Comparison of ENCODE assay signal across 8 mouse cellular contexts in genomic region chr16:22266384-22266783, GRCm38 (mm10). TPM values are rescaled to one million over a fixed set of nuclear protein-coding genes. Genes with fewer than 3 reads are reported as not detected.
DNase-seq lines count a peak whose midpoint lies in the region; ATAC-seq and TF ChIP-seq lines count a peak whose summit lies in the region.

No protein-coding gene starts in this region.

- no peak for TF ChIP-seq CTCF in C2C12 (IDR thresholded peaks at IDR 0.05; ENCODE audit: control insufficient read depth, insufficient read depth, insufficient read length)

- peaks cover 15% of the 10 kb centered on the region for H3K36me3 ChIP-seq in C2C12 (ENCODE audit: control insufficient read depth, insufficient read depth)
- no peaks in the 10 kb centered on the region for H3K36me3 ChIP-seq in forebrain, embryonic 13.5 days (ENCODE audit: poor library complexity, severe bottlenecking)
- H3K36me3 ChIP-seq in liver, embryonic 15.5 days (replicated peaks): no peaks in the 10 kb centered on the region

- H3K79me2 ChIP-seq in C2C12 (ENCODE audit: control insufficient read depth, insufficient read depth): peaks cover 55% of the 10 kb centered on the region

- peak; percentile 3; the same call in 1 of the 2 replicates for ATAC-seq in forebrain, embryonic 13.5 days
- no peak for ATAC-seq in liver, embryonic 15.5 days (ENCODE audit: insufficient read depth)

- peak overlapping the region; percentile 98 for H3K4me3 ChIP-seq in C2C12 (ENCODE audit: insufficient read depth, poor library complexity, severe bottlenecking)
- H3K4me3 ChIP-seq in forebrain, embryonic 13.5 days: peak overlapping the region; percentile 89
- peak overlapping the region; percentile 79 for H3K4me3 ChIP-seq in liver, embryonic 15.5 days (replicated peaks)

- no peaks in the 10 kb centered on the region for H3K27me3 ChIP-seq in C2C12 (ENCODE audit: control insufficient read depth, insufficient read depth, insufficient read length)
- H3K27me3 ChIP-seq in forebrain, embryonic 13.5 days: no peaks in the 10 kb centered on the region
- H3K27me3 ChIP-seq in liver, embryonic 15.5 days: no peaks in the 10 kb centered on the region

- peak overlapping the region; percentile 74 for H3K9ac ChIP-seq in forebrain, embryonic 13.5 days
- H3K9ac ChIP-seq in liver, embryonic 15.5 days: peak overlapping the region; percentile 58

- peaks cover 25% of the 10 kb centered on the region for H3K4me1 ChIP-seq in forebrain, embryonic 13.5 days
- peaks cover 29% of the 10 kb centered on the region for H3K4me1 ChIP-seq in liver, embryonic 15.5 days (replicated peaks)

- peak; percentile 31 for DNase-seq in embryo, embryonic 10 days (ENCODE audit: low spot score)
- DNase-seq in embryo, embryonic 9.5 days (ENCODE audit: extremely low spot score): no peak
- no peak for DNase-seq in B cell, adult 2 months
- no peak for DNase-seq in T-cell, adult 2 months (ENCODE audit: low spot score)
- no peak for DNase-seq in left cerebral cortex, adult 8-10 months (ENCODE audit: low spot score in 2 of 2)

- H3K4me2 ChIP-seq in forebrain, embryonic 13.5 days: peak overlapping the region; percentile 79
- peak overlapping the region; percentile 79 for H3K4me2 ChIP-seq in liver, embryonic 15.5 days

- H3K9me3 ChIP-seq in forebrain, embryonic 13.5 days (replicated peaks): no peaks in the 10 kb centered on the region
- H3K9me3 ChIP-seq in liver, embryonic 15.5 days (replicated peaks): no peaks in the 10 kb centered on the region

- peaks cover 41% of the 10 kb centered on the region for H3K79me3 ChIP-seq in C2C12 (ENCODE audit: low read depth)

- peak overlapping the region; percentile 88 for H3K27ac ChIP-seq in forebrain, embryonic 13.5 days
- H3K27ac ChIP-seq in liver, embryonic 15.5 days (replicated peaks): peak overlapping the region; percentile 60; the same call in 1 of the 2 replicates

- WGBS in forebrain, embryonic 13.5 days: 41% methylated on average over 8 of the region's 8 CpGs
- 35% methylated on average over 8 of the region's 8 CpGs for WGBS in liver, embryonic 15.5 days (ENCODE audit: insufficient replicate concordance)

- H3ac ChIP-seq in C2C12 (ENCODE audit: control insufficient read depth, insufficient read length, low read depth): peak overlapping the region; percentile 8

TF ChIP-seq in C2C12, 6 proteins besides CTCF, POLR2A, EP300 and RAD21:
- TF ChIP-seq USF1 (IDR thresholded peaks at IDR 0.05; ENCODE audit: low read depth): no peak
TF ChIP-seq in C2C12: peak in this region for 0.

RNA-seq across cellular contexts. Expression of gene Tra2b, which starts 0.6 kb away (rescaled TPM):
- polyA plus RNA-seq in C2C12 (2012; fragmentation: generic; extraction: Trizol): 63.9 TPM
- polyA plus RNA-seq in forebrain, embryonic 13.5 days (2015; fragmentation: Nextera tagmentation; extraction: Ambion mirVana): 436 and 453 TPM in 2 replicates
- polyA plus RNA-seq in liver, embryonic 15.5 days (2015; fragmentation: Nextera tagmentation; extraction: Ambion mirVana): 138 and 140 TPM in 2 replicates
- total RNA-seq in left cerebral cortex, adult 8-10 months (2022): 10 to 100 TPM; 65.9 to 76.8 (median 70.2) TPM
